Mouse (Mus musculus) lung, adult 2 months (tissue): ENCODE results near the gene Ero1lb.

Experiments used
- CTCF ChIP-seq: fragments of 200-500 bp; IDR thresholded peaks from 2 replicates; pipeline ENCODE4 v1.5.1; 2011; ENCODE audit warnings: mild to moderate bottlenecking, low read length, control low read depth; ENCODE audit not compliant: insufficient read depth
- POLR2A ChIP-seq: fragments of 200-500 bp; IDR thresholded peaks from 2 replicates; pipeline ENCODE4 v1.6.1; 2011; ENCODE audit warnings: low read depth, mild to moderate bottlenecking, control low read depth, low read length, borderline replicate concordance; ENCODE audit errors: extremely low read depth

- TF ChIP-seq CTCF = no peak
- TF ChIP-seq POLR2A = no peak
Observed at GRCm38 (mm10) chr13:12534628-12535027, 31.0 kb upstream of the Ero1lb start.
